Mouse (Mus musculus) embryo, embryonic 10.5 days (tissue): ENCODE measurements around the gene Mypop.
A peak's percentile ranks its signal among the peaks of the same experiment; 100 is the strongest.

ENCODE experiments used
- DNase-seq: peaks from one replicate; pipeline ENCODE4 v3.0.0-alpha.2; 2015; ENCODE audit warnings: low spot score

Mypop gene

GRCm38 (mm10) chr7:18990601-18991295, at the start of gene Mypop:
Mypop (plus strand) TSS chr7:18991245.
- DNase-seq: peak; percentile 100

- DNase-seq: no peak
Observed at GRCm38 (mm10) chr7:18942376-18942775, 48.7 kb upstream of the Mypop start.

GRCm38 (mm10) chr7:18942815-18943214, 48.2 kb upstream of the Mypop start:
- DNase-seq: no peak

- DNase-seq: no peak
Observed at GRCm38 (mm10) chr7:18948151-18948550, 42.9 kb upstream of the Mypop start.

GRCm38 (mm10) chr7:18949781-18950522, 41.1 kb upstream of the Mypop start:
- peak; percentile 95 for DNase-seq

- peak; percentile 76 for DNase-seq
Observed at GRCm38 (mm10) chr7:18950523-18951315, 40.3 kb upstream of the Mypop start.

- peak; percentile 77 for DNase-seq
Observed at GRCm38 (mm10) chr7:18951397-18951796, 39.6 kb upstream of the Mypop start.

GRCm38 (mm10) chr7:18957569-18958383, 33.3 kb upstream of the Mypop start:
- peak; percentile 69 for DNase-seq

- DNase-seq: no peak
Observed at GRCm38 (mm10) chr7:18958384-18958766, 32.7 kb upstream of the Mypop start.

GRCm38 (mm10) chr7:18959446-18959845, 31.6 kb upstream of the Mypop start:
- DNase-seq: no peak

- peak; percentile 83 for DNase-seq
Observed at GRCm38 (mm10) chr7:18962171-18962792, 28.8 kb upstream of the Mypop start.

- no peak for DNase-seq
Observed at GRCm38 (mm10) chr7:18962795-18963194, 28.2 kb upstream of the Mypop start.

- DNase-seq: no peak
Observed at GRCm38 (mm10) chr7:18963294-18963843, 27.7 kb upstream of the Mypop start.

GRCm38 (mm10) chr7:18965312-18965711, 25.7 kb upstream of the Mypop start:
- no peak for DNase-seq

- DNase-seq: no peak
Observed at GRCm38 (mm10) chr7:18967603-18968002, 23.4 kb upstream of the Mypop start.

- DNase-seq: no peak
Observed at GRCm38 (mm10) chr7:18970956-18971355, 20.1 kb upstream of the Mypop start.

GRCm38 (mm10) chr7:18978381-18978780, 12.7 kb upstream of the Mypop start:
- no peak for DNase-seq

GRCm38 (mm10) chr7:18986503-18986902, 4.5 kb upstream of the Mypop start:
- DNase-seq: no peak

GRCm38 (mm10) chr7:18987100-18987499, 3.9 kb upstream of the Mypop start, which contains the start of gene Nanos2:
Nanos2 (plus strand) TSS chr7:18987400.
- no peak for DNase-seq

- no peak for DNase-seq
Observed at GRCm38 (mm10) chr7:18987747-18988146, 3.3 kb upstream of the Mypop start.

- DNase-seq: no peak
Observed at GRCm38 (mm10) chr7:18988780-18989179, 2.3 kb upstream of the Mypop start.
